Mouse (Mus musculus) lung, adult 2 months (tissue): ENCODE measurements around the gene Esyt2.

Source experiments
- CTCF ChIP-seq: fragments of 200-500 bp; IDR thresholded peaks from 2 replicates; pipeline ENCODE4 v1.5.1; 2011; ENCODE audit warnings: mild to moderate bottlenecking, low read length, control low read depth; ENCODE audit not compliant: insufficient read depth
- POLR2A ChIP-seq: fragments of 200-500 bp; IDR thresholded peaks from 2 replicates; pipeline ENCODE4 v1.6.1; 2011; ENCODE audit warnings: low read depth, mild to moderate bottlenecking, control low read depth, low read length, borderline replicate concordance; ENCODE audit errors: extremely low read depth

DNA sequence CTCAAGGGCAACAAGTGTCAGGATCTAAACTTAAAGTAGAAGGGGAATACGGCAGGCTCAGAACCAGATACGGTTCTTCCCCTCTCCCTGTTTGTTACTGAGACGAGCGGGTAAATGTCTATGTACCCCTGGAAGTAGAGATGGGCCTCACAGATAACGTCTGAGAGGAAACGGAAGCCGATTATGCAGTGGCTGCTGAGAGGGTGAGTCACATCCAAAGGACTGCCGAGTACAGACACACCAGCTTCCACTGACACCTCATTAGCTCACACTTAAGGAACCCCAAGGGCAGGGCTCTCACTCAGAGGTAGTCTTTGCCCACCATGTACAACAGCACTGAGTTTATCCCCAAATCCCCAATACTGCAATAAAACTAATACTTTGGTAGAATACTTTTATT, 26.3 kb upstream of the Esyt2 start:
- TF ChIP-seq CTCF, result no peak
- no peak for TF ChIP-seq POLR2A
